Mouse (Mus musculus): Measurements from ENCODE around the gene Mindy3.
"Not testable (repeated sequence)": the region's sequence is repeated elsewhere in the genome, so short reads cannot be mapped to it uniquely, and the experiment has no call there.

Gene Mindy3

GRCm38 (mm10) chr2:12419262-12419655 is at the start of gene Mindy3:
Mindy3 (minus strand) TSS chr2:12419470.
- peak; percentile 92 for DNase-seq (ENCODE audit: low spot score)

- peak; percentile 15 for DNase-seq (ENCODE audit: low spot score)
Measured at GRCm38 (mm10) chr2:12459732-12460131, 40.5 kb upstream of the Mindy3 start.

GRCm38 (mm10) chr2:12450108-12450507 is 30.8 kb upstream of the Mindy3 start:
- no peak for DNase-seq (ENCODE audit: low spot score)

GRCm38 (mm10) chr2:12440120-12440519 is 20.9 kb upstream of the Mindy3 start:
- no peak for DNase-seq (ENCODE audit: low spot score)

GRCm38 (mm10) chr2:12439543-12439942 is 20.3 kb upstream of the Mindy3 start:
- no peak for DNase-seq (ENCODE audit: low spot score)

- peak; percentile 53 for DNase-seq (ENCODE audit: low spot score)
Measured at GRCm38 (mm10) chr2:12438181-12438580, 18.9 kb upstream of the Mindy3 start.

GRCm38 (mm10) chr2:12432055-12432454 is 12.8 kb upstream of the Mindy3 start:
- DNase-seq (ENCODE audit: low spot score) = no peak

- DNase-seq (ENCODE audit: low spot score) = no peak
Measured at GRCm38 (mm10) chr2:12424374-12424773, 5.1 kb upstream of the Mindy3 start.

- not testable (repeated sequence) for DNase-seq (ENCODE audit: low spot score)
Measured at GRCm38 (mm10) chr2:12423426-12423825, 4.2 kb upstream of the Mindy3 start.

GRCm38 (mm10) chr2:12418534-12419261 is 572 bp downstream of the Mindy3 start:
- peak; percentile 42 for DNase-seq (ENCODE audit: low spot score)

GRCm38 (mm10) chr2:12418121-12418520 is 1.1 kb downstream of the Mindy3 start:
- DNase-seq (ENCODE audit: low spot score) = no peak

GRCm38 (mm10) chr2:12412309-12412708 is 7.0 kb downstream of the Mindy3 start:
- no peak for DNase-seq (ENCODE audit: low spot score)

GRCm38 (mm10) chr2:12411129-12411528 is 8.1 kb downstream of the Mindy3 start:
- no peak for DNase-seq (ENCODE audit: low spot score)

GRCm38 (mm10) chr2:12406737-12407136 is 12.5 kb downstream of the Mindy3 start:
- no peak for DNase-seq (ENCODE audit: low spot score)

GRCm38 (mm10) chr2:12402469-12402868 is 16.8 kb downstream of the Mindy3 start:
- no peak for DNase-seq (ENCODE audit: low spot score)

GRCm38 (mm10) chr2:12401137-12401536 is 18.1 kb downstream of the Mindy3 start:
- DNase-seq (ENCODE audit: low spot score) = no peak

- DNase-seq (ENCODE audit: low spot score) = peak; percentile 82
Measured at GRCm38 (mm10) chr2:12389028-12389427, 30.2 kb downstream of the Mindy3 start.

GRCm38 (mm10) chr2:12388569-12388968 is 30.7 kb downstream of the Mindy3 start:
- no peak for DNase-seq (ENCODE audit: low spot score)

GRCm38 (mm10) chr2:12384389-12384788 is 34.9 kb downstream of the Mindy3 start:
- DNase-seq (ENCODE audit: low spot score) = no peak

GRCm38 (mm10) chr2:12382650-12383049 is 36.6 kb downstream of the Mindy3 start:
- no peak for DNase-seq (ENCODE audit: low spot score)

GRCm38 (mm10) chr2:12380233-12380632 is 39.0 kb downstream of the Mindy3 start:
- no peak for DNase-seq (ENCODE audit: low spot score)

GRCm38 (mm10) chr2:12378591-12378990 is 40.7 kb downstream of the Mindy3 start:
- DNase-seq (ENCODE audit: low spot score) = no peak

GRCm38 (mm10) chr2:12377024-12377423 is 42.2 kb downstream of the Mindy3 start:
- DNase-seq (ENCODE audit: low spot score) = no peak

- DNase-seq (ENCODE audit: low spot score) = no peak
Measured at GRCm38 (mm10) chr2:12372883-12373282, 46.4 kb downstream of the Mindy3 start.

Data from embryo, embryonic 10.5 days (tissue).